31 mouse cellular contexts compared by ENCODE assay signal in the genomic region with DNA sequence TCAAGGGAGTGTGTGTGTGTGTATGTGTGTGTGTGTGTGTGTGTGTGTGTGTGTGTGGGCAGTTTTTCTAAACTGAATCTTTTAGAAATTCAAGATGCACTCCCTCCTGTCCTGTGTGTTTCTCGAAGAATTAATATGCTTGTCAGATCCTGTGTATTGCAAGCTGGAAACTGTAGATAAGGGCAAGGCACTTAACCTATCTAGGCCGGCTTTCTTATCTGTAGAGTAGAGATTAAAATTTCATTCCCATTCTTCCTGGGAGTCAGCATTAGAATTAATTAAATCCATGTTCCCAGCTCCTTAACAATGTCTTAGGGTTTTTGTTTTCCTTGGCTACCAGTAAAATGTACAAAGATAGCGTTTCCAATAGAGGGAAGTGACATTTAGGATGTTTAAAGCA. TPM values are rescaled to one million over a fixed set of nuclear protein-coding genes. Genes with fewer than 3 reads are reported as not detected.
DNase-seq lines count a peak whose midpoint lies in the region; ATAC-seq and TF ChIP-seq lines count a peak whose summit lies in the region.
"Had no signal": no experiment of that assay in that cellular context is flagged by ENCODE, and none has a peak within 500 bp of the region (broad histone marks: within the 10 kb centered on the region; RNA-seq: fewer than 3 reads in every experiment).

No protein-coding gene starts in this region.

- H3K9ac ChIP-seq in liver, adult 2 months (ENCODE audit: low read depth, low read length) = no peak overlapping the region
- no peak overlapping the region for H3K9ac ChIP-seq in MEL (ENCODE audit: control insufficient read depth, low read depth, low read length, poor library complexity, severe bottlenecking)
- H3K9ac ChIP-seq in liver, embryonic 16.5 days (ENCODE audit: low read depth, low read length) = no peak overlapping the region
- no peak overlapping the region for H3K9ac ChIP-seq in hindbrain, embryonic 11.5 days (ENCODE audit: low read depth, low read length)
- H3K9ac ChIP-seq: embryonic facial prominence, embryonic 15.5 days; forebrain, embryonic 12.5 days; forebrain, postnatal 0 days; hindbrain, embryonic 15.5 days; intestine, embryonic 15.5 days; lung, embryonic 15.5 days; midbrain, embryonic 15.5 days had no signal

- WGBS in liver, adult 2 months = 71% methylated on average over 3 of the region's 3 CpGs
- WGBS in liver, embryonic 16.5 days (ENCODE audit: insufficient replicate concordance) = 36% methylated on average over 3 of the region's 3 CpGs
- 95% methylated on average over 3 of the region's 3 CpGs for WGBS in hindbrain, embryonic 11.5 days

- H3K36me3 ChIP-seq in liver, adult 2 months (ENCODE audit: control insufficient read depth, insufficient read depth, low read length) = peaks cover 48% of the 10 kb centered on the region
- H3K36me3 ChIP-seq in MEL (ENCODE audit: control insufficient read depth in 1 of 2, insufficient read depth in 2 of 2, low read length in 2 of 2) = peaks cover 18 to 48% of the 10 kb centered on the region in 2 experiments
- H3K36me3 ChIP-seq in liver, embryonic 16.5 days (ENCODE audit: control insufficient read depth, insufficient read depth) = peaks cover 12% of the 10 kb centered on the region
- H3K36me3 ChIP-seq in hindbrain, embryonic 11.5 days (ENCODE audit: control insufficient read depth, insufficient read depth, low read length) = no peaks in the 10 kb centered on the region; the same call in 1 of the 2 replicates

- no peaks in the 10 kb centered on the region for H3K27me3 ChIP-seq in liver, adult 2 months (ENCODE audit: control insufficient read depth, insufficient read depth, low read length)
- no peaks in the 10 kb centered on the region for H3K27me3 ChIP-seq in MEL (ENCODE audit: control insufficient read depth in 1 of 2, insufficient read depth in 2 of 2, low read length in 2 of 2)
- H3K27me3 ChIP-seq in liver, embryonic 16.5 days (ENCODE audit: control insufficient read depth, insufficient read depth, low read depth, low read length) = no peaks in the 10 kb centered on the region
- no peaks in the 10 kb centered on the region for H3K27me3 ChIP-seq in hindbrain, embryonic 11.5 days (ENCODE audit: control insufficient read depth, insufficient read depth, low read length)
- H3K27me3 ChIP-seq: embryonic facial prominence, embryonic 15.5 days; forebrain, embryonic 12.5 days; hindbrain, embryonic 15.5 days; intestine, embryonic 15.5 days; lung, embryonic 15.5 days; midbrain, embryonic 15.5 days; Patski had no signal

- TF ChIP-seq EP300 in MEL (IDR thresholded peaks at IDR 0.05; ENCODE audit: low read depth in 1 of 2, low read length in 2 of 2) = peak; percentile 76 to 77

- no peak overlapping the region for H3K4me2 ChIP-seq in liver, embryonic 16.5 days (ENCODE audit: low read depth, low read length)
- H3K4me2 ChIP-seq in hindbrain, embryonic 11.5 days (replicated peaks; ENCODE audit: low read depth, low read length) = no peak overlapping the region
- H3K4me2 ChIP-seq: embryonic facial prominence, embryonic 15.5 days; forebrain, embryonic 12.5 days; hindbrain, embryonic 15.5 days; intestine, embryonic 15.5 days; lung, embryonic 15.5 days; midbrain, embryonic 15.5 days had no signal

- TF ChIP-seq POLR2A in liver, adult 2 months (IDR thresholded peaks at IDR 0.05; ENCODE audit: extremely low read depth, insufficient read depth, low read length) = no peak
- no peak for TF ChIP-seq POLR2A in MEL (IDR thresholded peaks at IDR 0.05; ENCODE audit: control insufficient read depth in 1 of 2, insufficient read depth in 1 of 2, low read depth in 1 of 2, low read length in 2 of 2, poor library complexity in 1 of 2)
- no peak for TF ChIP-seq POLR2A in brain, embryonic 14.5 days (IDR thresholded peaks at IDR 0.05; ENCODE audit: borderline replicate concordance, extremely low read depth, insufficient read depth, insufficient read length, poor library complexity, severe bottlenecking)

- H3K27ac ChIP-seq in liver, adult 2 months (replicated peaks; ENCODE audit: insufficient read depth, low read depth, low read length) = 0 out of 2 replicates have a peak overlapping the region, but pooled peaks have one; percentile 48
- peak overlapping the region; percentile 38; the same call in 1 of the 2 replicates for H3K27ac ChIP-seq in MEL (ENCODE audit: control insufficient read depth, low read depth, low read length)
- no peak overlapping the region for H3K27ac ChIP-seq in liver, embryonic 16.5 days (ENCODE audit: low read length)
- no peak overlapping the region for H3K27ac ChIP-seq in hindbrain, embryonic 11.5 days (ENCODE audit: low read depth, low read length)
- H3K27ac ChIP-seq: embryonic facial prominence, embryonic 10.5 days; embryonic facial prominence, embryonic 15.5 days; forebrain, embryonic 12.5 days; heart, embryonic 10.5 days; hindbrain, embryonic 15.5 days; intestine, embryonic 15.5 days; lung, embryonic 15.5 days; midbrain, embryonic 15.5 days had no signal

- ATAC-seq in liver, embryonic 16.5 days (ENCODE audit: low read depth) = peak; percentile 35; the same call in 1 of the 2 replicates
- ATAC-seq in inflammation-experienced regulatory T-cells, adult 6 months = no peak
- no peak for ATAC-seq in hindbrain, embryonic 11.5 days (ENCODE audit: low FRiP score)
- ATAC-seq: forebrain, postnatal 0 days; intestine, embryonic 15.5 days; midbrain, embryonic 15.5 days; Patski had no signal

- DNase-seq in liver, adult 2 months (ENCODE audit: extremely low read depth, low read depth, low spot score) = no peak
- DNase-seq in liver (no peak), MEL (ENCODE audit: low read depth, low spot score) (peak; percentile 29)
- peak; percentile 31 for DNase-seq in brain, embryonic 14.5 days (ENCODE audit: low read depth)
- no peak for DNase-seq in frontal cortex, postnatal 14 days (ENCODE audit: low spot score in 2 of 2)
- DNase-seq in hindbrain, embryonic 11.5 days (ENCODE audit: low spot score) = no peak
- DNase-seq: adrenal gland, postnatal 10 days; B cell, adult 2 months; cerebellum, adult 11-12 months; cerebellum, postnatal 14 days; forebrain, postnatal 0 days; gastrocnemius, postnatal 10 days; kidney, adult 8-10 months; kidney, postnatal 14 days; left cerebral cortex, postnatal 4 days; right cerebral cortex, adult 18-20 months; spleen, adult 18-20 months; thymus, postnatal 14 days had no signal

- TF ChIP-seq CTCF in liver, adult 2 months (IDR thresholded peaks at IDR 0.05; ENCODE audit: low read depth, low read length) = no peak
- no peak for TF ChIP-seq CTCF in MEL (IDR thresholded peaks at IDR 0.05 in 2 of 3, conservative IDR thresholded peaks at IDR 0.05 in 1 of 3; ENCODE audit: control insufficient read depth in 1 of 3, insufficient read depth in 1 of 3, low read depth in 2 of 3, low read length in 3 of 3, poor library complexity in 1 of 3, severe bottlenecking in 1 of 3)
- no peak for TF ChIP-seq CTCF in brain, embryonic 14.5 days (IDR thresholded peaks at IDR 0.05; ENCODE audit: borderline replicate concordance, extremely low read depth, insufficient read depth, insufficient read length)

- H3K4me3 ChIP-seq in liver, adult 2 months (ENCODE audit: insufficient read depth, low read depth, low read length) = no peak overlapping the region
- H3K4me3 ChIP-seq in MEL (ENCODE audit: control insufficient read depth in 1 of 2, insufficient read depth in 1 of 2, low read depth in 2 of 2, low read length in 2 of 2) = no peak overlapping the region
- no peak overlapping the region for H3K4me3 ChIP-seq in liver, embryonic 16.5 days (ENCODE audit: low read depth, low read length)
- H3K4me3 ChIP-seq in hindbrain, embryonic 11.5 days (ENCODE audit: low read depth, low read length) = no peak overlapping the region
- H3K4me3 ChIP-seq: embryonic facial prominence, embryonic 10.5 days; embryonic facial prominence, embryonic 15.5 days; forebrain, embryonic 12.5 days; heart, embryonic 10.5 days; hindbrain, embryonic 15.5 days; intestine, embryonic 15.5 days; lung, embryonic 15.5 days; midbrain, embryonic 15.5 days had no signal

- H3K9me3 ChIP-seq in MEL (replicated peaks; ENCODE audit: insufficient read depth, low read length) = no peaks in the 10 kb centered on the region
- no peaks in the 10 kb centered on the region for H3K9me3 ChIP-seq in liver, embryonic 16.5 days (replicated peaks; ENCODE audit: control insufficient read depth, low read length)
- H3K9me3 ChIP-seq in hindbrain, embryonic 11.5 days (ENCODE audit: control insufficient read depth, low read length) = no peaks in the 10 kb centered on the region
- H3K9me3 ChIP-seq: embryonic facial prominence, embryonic 10.5 days; embryonic facial prominence, embryonic 15.5 days; forebrain, embryonic 12.5 days; heart, embryonic 10.5 days; hindbrain, embryonic 15.5 days; intestine, embryonic 15.5 days; lung, embryonic 15.5 days; midbrain, embryonic 15.5 days had no signal

- H3K79me2 ChIP-seq in liver, adult 2 months (ENCODE audit: control insufficient read depth, insufficient read depth, low read length) = no peaks in the 10 kb centered on the region
- H3K79me2 ChIP-seq in MEL (ENCODE audit: control insufficient read depth, insufficient read depth, low read length, poor library complexity) = no peaks in the 10 kb centered on the region

- no peaks in the 10 kb centered on the region; the same call in 1 of the 2 replicates for H3K4me1 ChIP-seq in liver, adult 2 months (ENCODE audit: control insufficient read depth, insufficient read depth, low read length)
- peaks cover 9 to 13% of the 10 kb centered on the region in 2 experiments for H3K4me1 ChIP-seq in MEL (ENCODE audit: control insufficient read depth in 1 of 2, insufficient read depth in 2 of 2, low read length in 2 of 2)
- peaks cover 6% of the 10 kb centered on the region for H3K4me1 ChIP-seq in liver, embryonic 16.5 days (ENCODE audit: control insufficient read depth, low read depth, low read length)
- no peaks in the 10 kb centered on the region for H3K4me1 ChIP-seq in hindbrain, embryonic 11.5 days (replicated peaks; ENCODE audit: control insufficient read depth, insufficient read depth, low read length)
- H3K4me1 ChIP-seq: embryonic facial prominence, embryonic 10.5 days; embryonic facial prominence, embryonic 15.5 days; forebrain, embryonic 12.5 days; heart, embryonic 10.5 days; hindbrain, embryonic 15.5 days; intestine, embryonic 15.5 days; lung, embryonic 15.5 days; midbrain, embryonic 15.5 days had no signal

- TF ChIP-seq RAD21 in MEL (IDR thresholded peaks at IDR 0.05; ENCODE audit: low read depth, low read length) = no peak

RNA-seq across cellular contexts. Expression of a gene that starts 33.7 kb away (rescaled TPM):
- total RNA-seq in liver, adult 2 months (2014; rRNA removed) = 25.6 and 30.0 TPM in 2 replicates
- polyA plus RNA-seq in liver, adult 2 months (2012; rRNA removed) = 3.3 and 3.4 TPM in 2 replicates
- total RNA-seq in MEL (2012; rRNA removed) = 175 and 182 TPM in 2 replicates
- 100 to 1,000 TPM; 135 to 616 TPM for polyA plus RNA-seq in MEL (2012; ENCODE audit: insufficient read depth in 1 of 2, insufficient read length in 2 of 2, low read depth in 1 of 2, low replicate concordance in 2 of 2, missing spikeins in 1 of 2)
- polyA plus RNA-seq in brain, embryonic 14.5 days (2012; rRNA removed) = 44.7 and 49.9 TPM in 2 replicates
- polyA plus RNA-seq in liver, embryonic 16.5 days (2015; fragmentation: Nextera tagmentation; extraction: Ambion mirVana) = 30.5 and 31.3 TPM in 2 replicates
- polyA plus RNA-seq in inflammation-experienced regulatory T-cells, adult 6 months (2017; shearing (Covaris generic)) = 100 to 1,000 TPM; 131 to 226 (median 153) TPM
- 165 and 166 TPM in 2 replicates for polyA plus RNA-seq in hindbrain, embryonic 11.5 days (2014; fragmentation: Nextera tagmentation; extraction: Ambion mirVana)

RNA-seq across cellular contexts. Expression of a gene that starts 40.8 kb away (rescaled TPM):
- total RNA-seq in liver, adult 2 months (2014; rRNA removed) = 10.3 and 35.8 TPM in 2 replicates
- polyA plus RNA-seq in liver, adult 2 months (2012; rRNA removed) = 3.4 and 5.9 TPM in 2 replicates
- not detected in 2 replicates for total RNA-seq in MEL (2012; rRNA removed)
- polyA plus RNA-seq in MEL (2012; ENCODE audit: insufficient read depth in 1 of 2, insufficient read length in 2 of 2, low read depth in 1 of 2, low replicate concordance in 2 of 2, missing spikeins in 1 of 2) = not detected
- polyA plus RNA-seq in brain, embryonic 14.5 days (2012; rRNA removed) = 1.7 and 2.6 TPM in 2 replicates
- polyA plus RNA-seq in liver, embryonic 16.5 days (2015; fragmentation: Nextera tagmentation; extraction: Ambion mirVana) = 0.09 TPM in 1 of 2 replicates, not detected in the other
- polyA plus RNA-seq in inflammation-experienced regulatory T-cells, adult 6 months (2017; shearing (Covaris generic)) = not detected
- 20.0 and 20.9 TPM in 2 replicates for polyA plus RNA-seq in hindbrain, embryonic 11.5 days (2014; fragmentation: Nextera tagmentation; extraction: Ambion mirVana)
- total RNA-seq: hematopoietic stem cell, adult 5-6 weeks; neutrophil, adult 5-6 weeks had no signal

Comparison
In these comparisons a context has a peak if more than half of its experiments do, and no peak if none do; other contexts are left out.
1. H3K27ac ChIP-seq: peak in liver, adult 2 months (single experiment) and MEL (single experiment); none in liver, embryonic 16.5 days (single experiment) and hindbrain, embryonic 11.5 days (single experiment).
2. DNase-seq: peak in MEL (single experiment) and brain, embryonic 14.5 days (single experiment); none in liver, adult 2 months (single experiment), liver (single experiment), frontal cortex, postnatal 14 days (0 of 2) and hindbrain, embryonic 11.5 days (single experiment).